Mouse (Mus musculus) small intestine, adult 2 months (tissue): ENCODE measurements at regions not wholly inside any gene's neighbourhood (a gene's known extent, or its start where the extent isn't known, plus 50 kb on each side); places are given as distances from the start of the nearest gene placed in this dataset.

Source experiments
- H3K27ac ChIP-seq: fragments of 200-500 bp; 2 replicates; pipeline ENCODE4 v1.5.1; 2012; ENCODE audit warnings: low read depth, low read length, control low read depth, inconsistent platforms; ENCODE audit not compliant: insufficient read depth
- H3K27me3 ChIP-seq: fragments of 200-500 bp; 2 replicates; pipeline ENCODE4 v1.6.1; 2012; ENCODE audit warnings: mild to moderate bottlenecking, moderate library complexity, low read length, inconsistent platforms; ENCODE audit not compliant: control insufficient read depth, insufficient read depth
- H3K36me3 ChIP-seq: fragments of 200-500 bp; 2 replicates; pipeline ENCODE4 v1.6.1; 2012; ENCODE audit warnings: mild to moderate bottlenecking, low read length, control low read depth, inconsistent platforms; ENCODE audit not compliant: control insufficient read depth, insufficient read depth
- H3K4me1 ChIP-seq: fragments of 200-500 bp; 2 replicates; pipeline ENCODE4 v1.6.1; 2012; ENCODE audit warnings: low read length, inconsistent platforms, mixed read lengths; ENCODE audit not compliant: control insufficient read depth, insufficient read depth, insufficient read length
- H3K4me3 ChIP-seq: fragments of 200-500 bp; 2 replicates; pipeline ENCODE4 v1.5.1; 2012; ENCODE audit warnings: low read depth, mild to moderate bottlenecking, control low read depth, inconsistent platforms, low read length, moderate library complexity
- CTCF ChIP-seq: fragments of 200-500 bp; IDR thresholded peaks from 2 replicates; pipeline ENCODE4 v1.5.1; 2012; ENCODE audit warnings: low read depth, mild to moderate bottlenecking, control low read depth, inconsistent platforms, low read length, moderate library complexity, mixed read lengths; ENCODE audit not compliant: insufficient replicate concordance, insufficient read length; ENCODE audit errors: extremely low read depth
- POLR2A ChIP-seq: fragments of 200-500 bp; IDR thresholded peaks from 2 replicates; pipeline ENCODE4 v1.6.1; 2012; ENCODE audit warnings: low read depth, mild to moderate bottlenecking, control low read depth, inconsistent platforms, low read length, moderate library complexity
- WGBS: fragments of 180-500 bp; shearing (Covaris S2); methylation state at CpG from one replicate; pipeline ENCODE4 v1.1.7; 2018; 5-methylcytosine and 5-hydroxymethylcytosine counted together

GRCm38 (mm10) chr14:58937331-58937730 lies 205.4 kb downstream of the 1700129C05Rik start:
- Histone ChIP-seq H3K36me3 (no peaks in the 10 kb centered on the region), H3K27ac (no peak overlapping the region), H3K4me1 (peaks cover 2% of the 10 kb centered on the region; the same call in 1 of the 2 replicates), H3K4me3 (no peak overlapping the region), H3K27me3 (no peaks in the 10 kb centered on the region; the same call in 1 of the 2 replicates)
- TF ChIP-seq POLR2A: no peak
- no peak for TF ChIP-seq CTCF
- WGBS: 11% methylated on average over 8 of the region's 8 CpGs

- no peak for TF ChIP-seq POLR2A
- no peak for TF ChIP-seq CTCF
- Histone ChIP-seq H3K27me3 (no peaks in the 10 kb centered on the region; the same call in 1 of the 2 replicates), H3K36me3 (no peaks in the 10 kb centered on the region), H3K27ac (no peak overlapping the region), H3K4me1 (peaks cover 2% of the 10 kb centered on the region; the same call in 1 of the 2 replicates), H3K4me3 (no peak overlapping the region)
- WGBS: 76% methylated on average over 2 of the region's 2 CpGs
Observed at GRCm38 (mm10) chr14:58936131-58936530, 206.6 kb downstream of the 1700129C05Rik start.

- TF ChIP-seq CTCF (no peak), POLR2A (no peak)
- 20% methylated on average over 9 of the region's 9 CpGs for WGBS
- no peak overlapping the region for H3K27ac ChIP-seq
- H3K36me3 ChIP-seq: no peaks in the 10 kb centered on the region
- no peaks in the 10 kb centered on the region for H3K4me1 ChIP-seq
- no peak overlapping the region for H3K4me3 ChIP-seq
- no peaks in the 10 kb centered on the region for H3K27me3 ChIP-seq
Observed at GRCm38 (mm10) chr14:58917853-58918252, 224.8 kb downstream of the 1700129C05Rik start.

- no peaks in the 10 kb centered on the region for H3K36me3 ChIP-seq
- H3K4me1 ChIP-seq: no peaks in the 10 kb centered on the region
- 81% methylated on average over 3 of the region's 3 CpGs for WGBS
- no peaks in the 10 kb centered on the region for H3K27me3 ChIP-seq
- H3K27ac ChIP-seq: no peak overlapping the region
- no peak for TF ChIP-seq CTCF
- TF ChIP-seq POLR2A: no peak
- H3K4me3 ChIP-seq: no peak overlapping the region
Observed at GRCm38 (mm10) chr14:58917228-58917627, 225.5 kb downstream of the 1700129C05Rik start.

- Histone ChIP-seq H3K36me3 (no peaks in the 10 kb centered on the region), H3K4me1 (no peaks in the 10 kb centered on the region), H3K27me3 (no peaks in the 10 kb centered on the region), H3K27ac (no peak overlapping the region), H3K4me3 (no peak overlapping the region)
- 94% methylated on average over 3 of the region's 3 CpGs for WGBS
- TF ChIP-seq POLR2A: no peak
Observed at GRCm38 (mm10) chr14:58914937-58915336, 227.8 kb downstream of the 1700129C05Rik start.

GRCm38 (mm10) chr14:58910846-58911245 lies 231.8 kb downstream of the 1700129C05Rik start:
- no peak overlapping the region for H3K4me3 ChIP-seq
- H3K27me3 ChIP-seq: no peaks in the 10 kb centered on the region
- H3K36me3 ChIP-seq: no peaks in the 10 kb centered on the region
- H3K27ac ChIP-seq: no peak overlapping the region
- WGBS: 79% methylated on average over 1 of the region's 1 CpGs
- no peaks in the 10 kb centered on the region for H3K4me1 ChIP-seq
- no peak for TF ChIP-seq POLR2A
- no peak for TF ChIP-seq CTCF

GRCm38 (mm10) chr14:58907932-58908331 lies 234.8 kb downstream of the 1700129C05Rik start:
- Histone ChIP-seq H3K4me3 (no peak overlapping the region), H3K27ac (no peak overlapping the region), H3K36me3 (no peaks in the 10 kb centered on the region), H3K4me1 (no peaks in the 10 kb centered on the region), H3K27me3 (no peaks in the 10 kb centered on the region)
- TF ChIP-seq POLR2A (no peak), CTCF (no peak)
- WGBS: 78% methylated on average over 3 of the region's 3 CpGs

GRCm38 (mm10) chr14:58907359-58907758 lies 235.3 kb downstream of the 1700129C05Rik start:
- H3K4me1 ChIP-seq: no peaks in the 10 kb centered on the region
- WGBS: 65% methylated on average over 3 of the region's 3 CpGs
- no peak overlapping the region for H3K4me3 ChIP-seq
- no peak overlapping the region for H3K27ac ChIP-seq
- no peaks in the 10 kb centered on the region for H3K36me3 ChIP-seq
- no peaks in the 10 kb centered on the region for H3K27me3 ChIP-seq
- TF ChIP-seq POLR2A (no peak), CTCF (no peak)
